In genomic region chr9:114584183-114585016, GRCm38 (mm10) we compare ENCODE assay signal across 8 mouse cellular contexts. TPM values are rescaled to one million over a fixed set of nuclear protein-coding genes. Genes with fewer than 3 reads are reported as not detected.
A peak's percentile ranks its signal among the peaks of the same experiment; 100 is the strongest.
DNase-seq lines count a peak whose midpoint lies in the region; ATAC-seq and TF ChIP-seq lines count a peak whose summit lies in the region.

No protein-coding gene starts in this region.

- peaks cover 19% of the 10 kb centered on the region for H3K36me3 ChIP-seq in heart, embryonic 15.5 days
- peaks cover 37% of the 10 kb centered on the region for H3K36me3 ChIP-seq in limb, embryonic 12.5 days
- H3K36me3 ChIP-seq in midbrain, embryonic 12.5 days: peaks cover 34% of the 10 kb centered on the region

- 30% methylated on average over 31 of the region's 31 CpGs for WGBS in cerebellum, adult 2 months
- WGBS in heart, embryonic 15.5 days: 14% methylated on average over 31 of the region's 31 CpGs
- WGBS in limb, embryonic 12.5 days: 5% methylated on average over 28 of the region's 31 CpGs
- under 1% methylated on average over 31 of the region's 31 CpGs for WGBS in midbrain, embryonic 12.5 days

- H3K4me3 ChIP-seq in cerebellum, adult 2 months (replicated peaks; ENCODE audit: insufficient read depth, low read depth, low read length): no peak overlapping the region
- H3K4me3 ChIP-seq in heart, embryonic 15.5 days: peak overlapping the region; percentile 47
- peak overlapping the region; percentile 42 for H3K4me3 ChIP-seq in limb, embryonic 12.5 days (replicated peaks)
- peak overlapping the region; percentile 26 for H3K4me3 ChIP-seq in midbrain, embryonic 12.5 days

- H3K4me2 ChIP-seq in heart, embryonic 15.5 days: peak overlapping the region; percentile 73
- H3K4me2 ChIP-seq in limb, embryonic 12.5 days: peak overlapping the region; percentile 77
- H3K4me2 ChIP-seq in midbrain, embryonic 12.5 days (replicated peaks): peak overlapping the region; percentile 54

- H3K9me3 ChIP-seq in heart, embryonic 15.5 days (replicated peaks): no peaks in the 10 kb centered on the region
- H3K9me3 ChIP-seq in limb, embryonic 12.5 days: no peaks in the 10 kb centered on the region
- no peaks in the 10 kb centered on the region for H3K9me3 ChIP-seq in midbrain, embryonic 12.5 days

- no peaks in the 10 kb centered on the region for H3K4me1 ChIP-seq in cerebellum, adult 2 months (ENCODE audit: control insufficient read depth, insufficient read depth, low read length)
- peaks cover 13% of the 10 kb centered on the region for H3K4me1 ChIP-seq in heart, embryonic 15.5 days (replicated peaks)
- peaks cover 12% of the 10 kb centered on the region for H3K4me1 ChIP-seq in limb, embryonic 12.5 days (replicated peaks)
- H3K4me1 ChIP-seq in midbrain, embryonic 12.5 days: peaks cover 12% of the 10 kb centered on the region

- peak; percentile 54; the same call in 1 of the 2 replicates for ATAC-seq in heart, embryonic 15.5 days (replicated peaks; ENCODE audit: insufficient number of reproducible peaks, insufficient read depth, low FRiP score, low read depth)
- peak; percentile 30; the same call in 1 of the 2 replicates for ATAC-seq in limb, embryonic 12.5 days (ENCODE audit: insufficient number of reproducible peaks, insufficient read depth, low FRiP score, low TSS enrichment, low read depth)
- ATAC-seq in midbrain, embryonic 12.5 days (ENCODE audit: low FRiP score, low read depth): peak; percentile 91
- ATAC-seq in activated CD4-positive, CD25-positive, alpha-beta regulatory T cell, adult 4 months: no peak

- no peak for TF ChIP-seq CTCF in cerebellum, adult 2 months (IDR thresholded peaks at IDR 0.05; ENCODE audit: borderline replicate concordance, insufficient read depth, low read depth, low read length)

- DNase-seq in cerebellum, postnatal 10 days: peak; percentile 49 to 58
- no peak for DNase-seq in cerebellum, adult 2 months
- peak; percentile 99 for DNase-seq in R1 (ENCODE audit: low read depth, low spot score)
- no peak for DNase-seq in spleen, adult 18-20 months

- TF ChIP-seq POLR2A in cerebellum, adult 2 months (IDR thresholded peaks at IDR 0.05; ENCODE audit: borderline replicate concordance, insufficient read depth, low read length): no peak

- H3K9ac ChIP-seq in heart, embryonic 15.5 days: peak overlapping the region; percentile 42
- peak overlapping the region; percentile 50 for H3K9ac ChIP-seq in limb, embryonic 12.5 days (replicated peaks)
- H3K9ac ChIP-seq in midbrain, embryonic 12.5 days (replicated peaks): no peak overlapping the region

- no peak overlapping the region for H3K27ac ChIP-seq in cerebellum, adult 2 months (ENCODE audit: insufficient read depth, low read length)
- H3K27ac ChIP-seq in heart, embryonic 15.5 days: peak overlapping the region; percentile 48
- H3K27ac ChIP-seq in limb, embryonic 12.5 days: peak overlapping the region; percentile 72
- peak overlapping the region; percentile 73 for H3K27ac ChIP-seq in midbrain, embryonic 12.5 days (replicated peaks)

- H3K27me3 ChIP-seq in cerebellum, adult 2 months (ENCODE audit: control insufficient read depth, insufficient read depth, low read length): no peaks in the 10 kb centered on the region
- H3K27me3 ChIP-seq in heart, embryonic 15.5 days: no peaks in the 10 kb centered on the region
- H3K27me3 ChIP-seq in limb, embryonic 12.5 days: no peaks in the 10 kb centered on the region
- H3K27me3 ChIP-seq in midbrain, embryonic 12.5 days: peaks cover 19% of the 10 kb centered on the region

RNA-seq across cellular contexts. Expression of gene Trim71, which starts 20.2 kb away (rescaled TPM):
- 0.03 and 0.05 TPM in 2 replicates for polyA plus RNA-seq in cerebellum, adult 2 months (2012; rRNA removed)
- polyA plus RNA-seq in heart, embryonic 15.5 days (2015; fragmentation: Nextera tagmentation; extraction: Ambion mirVana): 0.05 and 0.10 TPM in 2 replicates
- polyA plus RNA-seq in limb, embryonic 12.5 days (2016; fragmentation: Nextera tagmentation; extraction: Ambion mirVana): 1.6 and 2.3 TPM in 2 replicates
- polyA plus RNA-seq in midbrain, embryonic 12.5 days (2016; fragmentation: Nextera tagmentation; extraction: Ambion mirVana): 0.61 and 0.80 TPM in 2 replicates
- under 1 TPM in 1 of 2 experiments, not detected in 1; 0.07 TPM for polyA plus RNA-seq in activated CD4-positive, CD25-positive, alpha-beta regulatory T cell, adult 4 months (2017; shearing (Covaris generic))

RNA-seq across cellular contexts. Expression of gene Cnot10, which starts 55.6 kb away (rescaled TPM):
- 69.7 and 70.9 TPM in 2 replicates for polyA plus RNA-seq in cerebellum, adult 2 months (2012; rRNA removed)
- polyA plus RNA-seq in heart, embryonic 15.5 days (2015; fragmentation: Nextera tagmentation; extraction: Ambion mirVana): 31.0 and 40.3 TPM in 2 replicates
- polyA plus RNA-seq in limb, embryonic 12.5 days (2016; fragmentation: Nextera tagmentation; extraction: Ambion mirVana): 81.9 and 82.2 TPM in 2 replicates
- 66.8 and 71.1 TPM in 2 replicates for polyA plus RNA-seq in midbrain, embryonic 12.5 days (2016; fragmentation: Nextera tagmentation; extraction: Ambion mirVana)
- 10 to 100 TPM; 20.6 to 27.2 TPM for polyA plus RNA-seq in activated CD4-positive, CD25-positive, alpha-beta regulatory T cell, adult 4 months (2017; shearing (Covaris generic))

Comparison
In these comparisons a context has a peak if more than half of its experiments do, and no peak if none do; other contexts are left out.
1. DNase-seq: peak in cerebellum, postnatal 10 days (2 of 2) and R1 (single experiment); none in cerebellum, adult 2 months (0 of 2) and spleen, adult 18-20 months (0 of 2).
2. Peak in every context shown above with its lines, with median percentiles within 50 percentile points of each other: H3K4me2 ChIP-seq.